Mouse (Mus musculus): ENCODE measurements around the gene Gm20662.

GRCm38 (mm10) chr9:108073141-108073930 lies 77.2 kb downstream of the Gm20662 start:
- no peak for TF ChIP-seq CTCF (IDR thresholded peaks at IDR 0.05; ENCODE audit: extremely low read depth, insufficient read depth, insufficient read length, insufficient replicate concordance)
- no peak for TF ChIP-seq POLR2A (IDR thresholded peaks at IDR 0.05; ENCODE audit: low read depth, low read length)
